Mouse (Mus musculus) embryonic facial prominence, embryonic 14.5 days (tissue): ENCODE results near the gene Arl6ip1. TPM values are rescaled to one million over a fixed set of nuclear protein-coding genes. Genes with fewer than 3 reads are reported as not detected.

Experiments
- ATAC-seq: fragments of 200-750 bp; cut with Nextera tagmentation; 2 replicates; pipeline ENCODE4 v1.8.0; 2017; ENCODE audit warnings: low read depth, moderate number of reproducible peaks, moderate TSS enrichment
- DNase-seq: peaks from one replicate; pipeline ENCODE4 v3.0.0-alpha.2; 2015; ENCODE audit warnings: low spot score
- H3K27ac ChIP-seq: fragments of 300-500 bp; sonication (generic); replicated peaks from 2 replicates; pipeline ENCODE4 v1.5.1; 2014; ENCODE audit warnings: low read depth, mild to moderate bottlenecking, low read length, moderate library complexity
- H3K27me3 ChIP-seq: fragments of 300-500 bp; sonication (generic); replicated peaks from 2 replicates; pipeline ENCODE4 v1.6.1; 2014; ENCODE audit warnings: low read length; ENCODE audit not compliant: control insufficient read depth, insufficient read depth
- H3K36me3 ChIP-seq: fragments of 300-500 bp; sonication (generic); 2 replicates; pipeline ENCODE4 v1.6.1; 2014; ENCODE audit warnings: low read length, mixed read lengths; ENCODE audit not compliant: control insufficient read depth, insufficient read depth
- H3K4me1 ChIP-seq: fragments of 300-500 bp; sonication (generic); 2 replicates; pipeline ENCODE4 v1.6.1; 2014; ENCODE audit warnings: antibody characterized with exemption, low read length; ENCODE audit not compliant: control insufficient read depth, insufficient read depth
- H3K4me2 ChIP-seq: fragments of 300-500 bp; sonication (generic); 2 replicates; pipeline ENCODE4 v1.6.1; 2014; ENCODE audit warnings: low read depth, mild to moderate bottlenecking, low read length, moderate library complexity, mixed read lengths
- H3K4me3 ChIP-seq: fragments of 300-500 bp; sonication (generic); 2 replicates; pipeline ENCODE4 v1.5.1; 2014; ENCODE audit warnings: low read depth, mild to moderate bottlenecking, low read length
- H3K9ac ChIP-seq: fragments of 300-500 bp; sonication (generic); 2 replicates; pipeline ENCODE4 v1.6.1; 2014; ENCODE audit warnings: low read depth, mild to moderate bottlenecking, low read length, moderate library complexity, mixed read lengths
- H3K9me3 ChIP-seq: fragments of 300-500 bp; sonication (generic); 2 replicates; pipeline ENCODE4 v1.6.1; 2016; ENCODE audit warnings: low read length; ENCODE audit not compliant: control insufficient read depth
- whole genome bisulfite sequencing: fragments of 180-500 bp; shearing (Covaris S2); extraction: QIAGEN DNeasy Blood & Tissue Kit; methylation state at CpG from one replicate; pipeline ENCODE4 v1.1.7; 2014; 5-methylcytosine and 5-hydroxymethylcytosine counted together
- polyA plus RNA-seq: library from polyadenylated mRNA; unstranded; fragments of >200 nt; fragmentation: Nextera tagmentation; extraction: Ambion mirVana; gene quantifications from 2 replicates; pipeline ENCODE4 v1.2.1, GENCODE M21; 2014

Arl6ip1 gene
- polyA plus RNA-seq, 1 experiment from 2014 or later, result 267 TPM

GRCm38 (mm10) chr7:118111128-118111527 is 18.3 kb downstream of the Arl6ip1 start:
- peaks cover 29% of the 10 kb centered on the region for H3K4me1 ChIP-seq
- no peak for DNase-seq
- no peak for ATAC-seq
- peak overlapping the region; percentile 45 for H3K9ac ChIP-seq
- 77% methylated on average over 3 of the region's 3 CpGs for WGBS
- H3K27ac ChIP-seq, result no peak overlapping the region
- H3K4me2 ChIP-seq, result peak overlapping the region; percentile 27
- no peaks in the 10 kb centered on the region for H3K27me3 ChIP-seq
- no peak overlapping the region; the same call in 1 of the 2 replicates for H3K4me3 ChIP-seq
- H3K36me3 ChIP-seq, result peaks cover 88% of the 10 kb centered on the region
- H3K9me3 ChIP-seq, result no peaks in the 10 kb centered on the region

DNA sequence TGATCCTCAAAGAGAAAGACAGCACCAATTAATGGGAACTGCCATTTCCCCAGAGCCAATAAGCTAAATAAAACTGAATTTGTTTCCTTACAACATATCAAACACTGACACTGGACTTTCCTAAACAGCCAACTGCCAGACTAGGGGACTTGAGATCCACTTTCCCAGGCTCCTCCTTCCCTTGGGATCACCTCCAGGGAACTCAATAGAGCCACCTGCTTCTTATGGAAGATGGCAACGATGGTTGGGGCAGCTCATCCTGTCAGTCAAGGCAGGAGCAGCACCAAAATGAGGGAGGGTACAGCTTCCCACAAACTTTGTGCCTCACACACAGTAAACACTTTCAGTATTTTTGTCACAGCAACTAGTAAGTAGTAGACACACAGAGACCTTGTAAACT is 21.8 kb downstream of the Arl6ip1 start:
- Histone ChIP-seq H3K4me2 (no peak overlapping the region), H3K27ac (no peak overlapping the region), H3K9me3 (no peaks in the 10 kb centered on the region), H3K9ac (no peak overlapping the region), H3K4me1 (peaks cover 7% of the 10 kb centered on the region), H3K4me3 (no peak overlapping the region), H3K36me3 (peaks cover 87% of the 10 kb centered on the region), H3K27me3 (no peaks in the 10 kb centered on the region)
- WGBS, result 76% methylated on average over 1 of the region's 1 CpGs
- DNase-seq (no peak), ATAC-seq (no peak)

DNA sequence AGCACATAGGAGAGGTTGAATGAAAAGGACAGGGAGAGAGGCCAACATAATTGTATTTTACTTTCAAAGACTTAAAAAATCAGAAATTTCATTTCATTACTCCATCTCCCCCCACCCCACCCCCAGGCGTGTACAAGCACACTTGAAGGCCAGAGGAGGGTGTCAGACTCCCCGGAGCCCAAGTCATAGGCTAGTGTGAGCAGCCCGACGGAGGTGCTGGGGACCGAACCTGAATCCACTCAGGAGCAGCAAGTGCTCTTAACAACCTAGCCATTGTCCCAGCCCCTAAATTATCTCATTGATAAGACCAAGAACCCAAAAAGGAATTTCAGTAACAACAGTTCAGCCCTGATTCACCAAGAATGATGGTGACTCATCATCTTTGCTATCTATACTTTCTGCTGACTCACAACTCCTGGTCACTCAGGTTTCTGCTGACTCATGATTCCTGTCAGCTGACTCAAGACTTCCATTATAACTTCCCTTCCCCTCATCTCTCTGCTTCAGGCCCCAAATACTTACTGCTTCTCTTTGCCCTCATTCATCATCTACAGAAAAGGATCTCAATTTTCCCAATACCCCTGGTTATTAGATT is 24.9 kb downstream of the Arl6ip1 start:
- Histone ChIP-seq H3K36me3 (peaks cover 56% of the 10 kb centered on the region), H3K4me1 (no peaks in the 10 kb centered on the region), H3K27ac (no peak overlapping the region), H3K27me3 (no peaks in the 10 kb centered on the region), H3K4me3 (no peak overlapping the region), H3K9me3 (no peaks in the 10 kb centered on the region), H3K9ac (no peak overlapping the region), H3K4me2 (no peak overlapping the region)
- 74% methylated on average over 5 of the region's 5 CpGs for WGBS
- DNase-seq, result peak; percentile 45
- ATAC-seq, result no peak

- no peak for DNase-seq
- Histone ChIP-seq H3K9ac (no peak overlapping the region), H3K4me3 (no peak overlapping the region), H3K27me3 (no peaks in the 10 kb centered on the region), H3K9me3 (no peaks in the 10 kb centered on the region), H3K27ac (no peak overlapping the region), H3K4me1 (no peaks in the 10 kb centered on the region), H3K4me2 (no peak overlapping the region), H3K36me3 (peaks cover 48% of the 10 kb centered on the region)
- ATAC-seq, result 0 out of 2 replicates have a peak, but pooled peaks have one; percentile 30
- WGBS, result 40% methylated on average over 5 of the region's 5 CpGs
Observed at GRCm38 (mm10) chr7:118103462-118104379, 25.7 kb downstream of the Arl6ip1 start.

GRCm38 (mm10) chr7:118102678-118103461 is 26.6 kb downstream of the Arl6ip1 start:
- WGBS, result 39% methylated on average over 4 of the region's 4 CpGs
- Histone ChIP-seq H3K4me2 (no peak overlapping the region), H3K9me3 (no peaks in the 10 kb centered on the region), H3K4me3 (no peak overlapping the region), H3K4me1 (no peaks in the 10 kb centered on the region), H3K27me3 (no peaks in the 10 kb centered on the region), H3K27ac (no peak overlapping the region), H3K36me3 (peaks cover 39% of the 10 kb centered on the region), H3K9ac (no peak overlapping the region)
- ATAC-seq (peak; percentile 22; the same call in 1 of the 2 replicates), DNase-seq (no peak)

- Histone ChIP-seq H3K27ac (no peak overlapping the region), H3K9ac (no peak overlapping the region), H3K4me2 (no peak overlapping the region), H3K36me3 (peaks cover 33% of the 10 kb centered on the region), H3K4me3 (no peak overlapping the region), H3K4me1 (no peaks in the 10 kb centered on the region), H3K9me3 (no peaks in the 10 kb centered on the region), H3K27me3 (no peaks in the 10 kb centered on the region)
- peak; percentile 81 for DNase-seq
- WGBS, result 48% methylated on average over 4 of the region's 4 CpGs
- peak; percentile 12; the same call in 1 of the 2 replicates for ATAC-seq
Observed at GRCm38 (mm10) chr7:118102231-118102630, 27.2 kb downstream of the Arl6ip1 start.

DNA sequence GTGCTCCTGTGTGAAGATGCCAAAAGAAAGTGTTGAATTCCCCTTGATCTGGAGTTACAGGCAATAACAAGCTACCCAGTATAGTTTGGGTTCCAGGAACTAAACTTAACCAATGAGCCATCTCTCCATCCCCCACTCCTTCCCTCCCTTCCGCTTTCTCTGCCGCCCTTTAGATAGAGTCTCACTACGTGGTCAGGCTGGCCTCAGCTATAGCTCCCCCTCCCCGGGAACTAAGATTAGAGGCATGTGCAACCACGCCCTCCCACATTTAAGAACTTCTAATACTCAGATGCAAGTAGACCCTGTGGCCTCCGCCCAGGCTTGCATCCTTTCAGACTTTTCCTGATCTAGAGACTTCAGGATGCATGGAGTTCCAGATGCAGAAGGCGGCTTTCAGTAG is 31.8 kb downstream of the Arl6ip1 start:
- WGBS, result 67% methylated on average over 7 of the region's 7 CpGs

GRCm38 (mm10) chr7:118079987-118080386 is 49.5 kb downstream of the Arl6ip1 start:
- DNase-seq (no peak), ATAC-seq (no peak)
- no peaks in the 10 kb centered on the region for H3K4me1 ChIP-seq
- H3K27ac ChIP-seq, result no peak overlapping the region
- 89% methylated on average over 4 of the region's 4 CpGs for WGBS
- no peak overlapping the region for H3K4me3 ChIP-seq
- no peaks in the 10 kb centered on the region for H3K36me3 ChIP-seq
- H3K4me2 ChIP-seq, result no peak overlapping the region
- no peak overlapping the region for H3K9ac ChIP-seq
- H3K9me3 ChIP-seq, result no peaks in the 10 kb centered on the region
- H3K27me3 ChIP-seq, result no peaks in the 10 kb centered on the region

More for the DNA sequence above, 31.8 kb downstream of the Arl6ip1 start:
- H3K4me1 ChIP-seq, result no peaks in the 10 kb centered on the region
- H3K9ac ChIP-seq, result no peak overlapping the region
- H3K4me2 ChIP-seq, result no peak overlapping the region
- ATAC-seq, result no peak
- H3K36me3 ChIP-seq, result no peaks in the 10 kb centered on the region
- no peak overlapping the region for H3K4me3 ChIP-seq
- no peak for DNase-seq
- no peak overlapping the region for H3K27ac ChIP-seq
- no peaks in the 10 kb centered on the region for H3K27me3 ChIP-seq
- H3K9me3 ChIP-seq, result no peaks in the 10 kb centered on the region
